Mouse (Mus musculus): ENCODE measurements around the gene Smcr8. TPM values are rescaled to one million over a fixed set of nuclear protein-coding genes. Genes with fewer than 3 reads are reported as not detected.

The Smcr8 gene
- total RNA-seq (2014; fragmentation: Nextera tagmentation) (29.0 and 36.9 TPM in 2 replicates), total RNA-seq (2017) (14.1 and 14.8 TPM in 2 replicates)

DNA sequence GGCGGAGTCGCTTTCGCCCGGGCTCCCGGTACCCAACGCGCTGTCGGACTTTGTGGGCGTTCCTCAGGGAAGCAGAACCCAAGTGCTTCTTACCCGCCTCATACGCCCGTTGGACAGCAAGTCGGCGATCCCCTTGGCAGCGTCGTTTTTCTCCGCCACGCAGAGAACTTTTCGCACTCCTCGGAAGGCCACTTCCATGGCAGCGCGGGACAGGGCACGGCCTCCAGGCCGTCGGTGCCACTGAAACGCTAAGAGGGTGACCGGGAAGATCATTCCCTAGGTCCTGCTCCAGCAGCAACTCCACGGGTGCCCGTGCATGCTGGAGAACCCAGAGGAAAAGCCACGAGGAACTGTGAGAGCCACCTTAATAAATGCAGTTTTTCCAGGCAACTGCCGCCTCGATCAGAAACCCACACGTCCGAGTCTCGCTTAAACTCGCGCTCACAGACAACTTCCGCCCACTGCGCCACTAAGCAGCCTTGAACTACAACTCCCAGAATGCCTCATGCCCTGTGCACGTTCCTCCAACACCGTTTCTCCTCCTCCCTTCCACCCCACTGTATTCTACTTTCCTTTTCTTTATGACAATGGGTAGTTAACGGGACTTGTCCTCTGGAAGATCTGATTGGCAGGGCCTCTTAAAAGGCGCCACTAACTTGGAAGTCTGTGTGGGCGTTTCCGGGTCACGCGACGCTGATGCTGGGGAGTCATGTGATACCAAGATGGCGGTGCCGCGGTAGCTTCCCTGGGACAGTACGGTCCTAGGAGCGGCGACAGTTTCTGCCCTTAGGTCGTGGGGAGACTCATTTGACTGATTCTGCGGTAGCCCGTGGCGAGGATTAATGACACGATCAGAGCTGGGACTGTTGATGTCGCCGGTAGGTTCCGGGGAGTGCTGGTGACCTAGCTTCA, at the start of gene Smcr8, which contains the start of gene Top3a:
TSS of gene Smcr8 (plus strand) at position 696 of the 912 bp plus-strand sequence.
TSS of gene Top3a (minus strand) at position 537 of the 912 bp plus-strand sequence.
- peak; percentile 86 for ATAC-seq (replicated peaks; ENCODE audit: poor library complexity, severe bottlenecking)

DNA sequence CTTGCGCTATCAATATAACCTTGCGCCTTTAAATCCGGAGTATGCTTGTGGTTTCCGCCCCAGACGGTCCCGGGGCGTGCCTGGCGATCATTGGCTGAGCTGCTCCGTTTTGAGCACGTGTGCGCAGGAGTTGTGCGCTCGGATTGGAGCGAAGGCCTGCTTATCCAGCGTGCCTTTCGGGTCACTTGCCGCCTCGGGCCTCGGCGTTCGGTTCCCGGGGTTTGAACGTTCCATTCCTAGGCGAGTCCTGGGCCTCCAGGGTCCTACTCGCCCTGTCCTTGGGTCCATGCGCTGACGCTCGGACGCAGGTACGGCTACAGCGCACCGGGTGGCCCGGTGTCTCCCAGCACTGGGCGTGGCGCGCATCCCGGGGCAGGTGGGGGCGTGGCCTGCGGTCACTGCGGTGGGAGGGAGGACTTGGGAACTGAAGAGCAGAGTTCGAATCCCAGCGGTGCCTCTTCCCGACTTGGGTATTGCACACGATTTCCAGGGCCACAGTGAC, 49.0 kb upstream of the Smcr8 start, which contains the start of gene Mief2:
TSS of gene Mief2 (plus strand) at position 139 of the 502 bp plus-strand sequence.
- ATAC-seq (replicated peaks; ENCODE audit: poor library complexity, severe bottlenecking), result peak; percentile 83

DNA sequence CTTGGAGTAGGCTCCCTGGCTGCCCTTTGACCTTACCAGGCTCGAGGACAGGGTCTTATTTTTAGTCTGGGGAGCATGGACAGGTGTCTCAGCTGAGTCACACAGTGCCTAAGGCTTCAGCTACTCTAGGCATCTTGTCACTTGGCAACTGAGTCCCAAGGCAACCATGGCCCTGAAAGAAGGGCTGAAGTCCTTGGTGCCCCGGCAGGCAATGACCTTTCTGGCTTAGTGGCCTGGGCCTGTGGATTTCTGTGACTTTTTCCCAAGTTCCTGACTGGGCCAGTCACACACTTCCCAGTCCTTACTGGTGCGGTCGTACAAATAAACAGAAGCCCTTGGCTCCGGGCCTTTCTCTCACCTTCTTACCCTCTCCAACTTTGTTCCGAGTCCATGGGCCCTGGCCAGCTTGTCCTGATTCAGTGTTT, 48.1 kb upstream of the Smcr8 start:
- no peak for ATAC-seq (replicated peaks; ENCODE audit: poor library complexity, severe bottlenecking)

DNA sequence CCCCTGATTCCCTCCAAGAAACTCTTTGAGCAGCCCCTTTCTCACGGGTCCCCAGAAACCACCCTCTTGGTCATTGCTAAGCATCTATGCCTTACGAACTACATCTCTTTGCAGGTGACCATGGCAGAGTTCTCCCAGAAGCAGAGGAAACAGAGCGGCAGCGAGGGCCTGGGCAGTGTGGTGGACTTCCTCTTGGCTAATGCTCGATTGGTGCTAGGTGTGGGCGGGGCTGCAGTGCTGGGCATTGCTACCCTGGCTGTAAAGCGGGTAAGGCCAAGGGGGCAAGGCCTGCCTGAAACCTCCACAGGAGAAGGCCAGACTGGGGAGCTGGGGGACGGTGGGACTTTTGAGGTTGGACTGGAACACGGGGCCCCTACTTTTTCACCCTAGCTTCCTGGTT, 47.2 kb upstream of the Smcr8 start:
- no peak for ATAC-seq (replicated peaks; ENCODE audit: poor library complexity, severe bottlenecking)

DNA sequence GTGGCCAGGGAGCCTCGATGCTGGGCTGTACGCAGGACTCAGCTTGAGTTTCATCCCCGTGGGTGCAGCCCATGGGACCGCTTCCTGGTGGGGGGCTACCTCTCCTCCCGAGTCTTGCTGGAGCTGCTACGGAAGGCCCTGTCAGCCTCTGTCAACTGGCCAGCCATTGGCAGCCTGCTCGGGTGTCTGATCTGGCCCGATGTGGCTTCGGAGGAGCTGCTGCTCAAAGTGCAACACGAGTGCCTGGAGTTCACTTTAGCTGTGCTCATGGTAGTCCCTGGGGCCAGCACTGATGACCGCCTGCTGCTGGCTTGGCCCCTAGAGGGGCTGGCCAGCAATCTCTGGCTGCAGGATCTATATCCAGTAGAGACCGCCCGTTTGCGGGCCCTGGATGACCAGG, 46.1 kb upstream of the Smcr8 start:
- no peak for ATAC-seq (replicated peaks; ENCODE audit: poor library complexity, severe bottlenecking)

DNA sequence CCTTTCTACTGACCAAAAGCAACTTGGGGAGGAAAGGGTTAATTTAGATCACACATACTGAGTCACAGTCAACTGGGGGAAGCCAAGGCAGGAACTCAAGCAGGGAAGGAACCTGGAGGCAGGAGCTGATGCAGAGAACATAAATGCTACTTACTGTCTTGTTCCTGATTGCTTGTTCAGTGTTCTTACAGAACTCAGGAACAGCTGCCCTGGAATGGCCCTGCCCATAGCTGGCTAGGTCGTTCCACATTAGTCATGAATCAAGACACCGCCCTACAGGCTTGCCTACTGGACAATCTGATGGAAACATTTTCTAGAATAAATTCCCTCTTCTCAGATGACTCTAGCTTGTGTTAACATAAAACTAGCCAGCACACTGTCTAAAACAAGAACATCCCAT, 43.1 kb upstream of the Smcr8 start:
- ATAC-seq (replicated peaks; ENCODE audit: poor library complexity, severe bottlenecking), result no peak

DNA sequence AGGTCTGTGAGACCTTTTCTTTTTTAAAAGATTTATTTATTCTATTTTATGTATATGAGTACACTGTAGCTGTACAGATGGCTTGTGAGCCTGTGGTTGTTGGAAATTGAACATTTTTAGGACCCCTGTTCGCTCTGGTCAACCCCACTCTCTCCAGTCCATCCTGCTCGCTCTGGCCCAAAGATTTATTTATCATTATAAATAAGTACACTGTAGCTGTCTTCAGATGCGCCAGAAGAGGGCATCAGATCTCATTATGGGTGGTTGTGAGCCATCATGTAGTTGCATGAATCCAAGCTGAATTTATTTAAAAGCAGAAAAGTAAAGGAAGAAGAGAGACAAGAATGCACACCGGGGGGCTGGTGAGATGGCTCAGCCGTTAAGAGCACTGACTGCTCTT, 42.1 kb upstream of the Smcr8 start:
- ATAC-seq (replicated peaks; ENCODE audit: poor library complexity, severe bottlenecking), result no peak

DNA sequence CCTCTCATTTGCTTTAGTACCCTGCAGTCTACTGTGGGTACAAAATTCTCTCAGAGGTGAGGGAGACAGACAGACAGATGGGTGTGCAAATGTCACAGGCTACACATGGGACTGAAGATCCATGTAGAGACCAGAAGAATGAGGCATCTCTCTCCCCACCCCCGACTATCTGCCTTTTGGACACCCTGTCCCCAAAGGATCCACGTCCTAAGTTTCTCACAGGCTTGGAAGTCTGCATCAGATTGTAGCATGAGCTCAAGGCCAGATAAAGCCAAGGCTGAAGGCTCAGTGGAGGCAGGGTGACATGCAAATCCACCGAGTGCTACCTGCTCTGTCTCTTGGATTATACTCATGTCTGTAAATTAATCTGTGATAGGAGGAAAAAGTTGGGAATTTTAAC, 40.8 kb upstream of the Smcr8 start:
- no peak for ATAC-seq (replicated peaks; ENCODE audit: poor library complexity, severe bottlenecking)

DNA sequence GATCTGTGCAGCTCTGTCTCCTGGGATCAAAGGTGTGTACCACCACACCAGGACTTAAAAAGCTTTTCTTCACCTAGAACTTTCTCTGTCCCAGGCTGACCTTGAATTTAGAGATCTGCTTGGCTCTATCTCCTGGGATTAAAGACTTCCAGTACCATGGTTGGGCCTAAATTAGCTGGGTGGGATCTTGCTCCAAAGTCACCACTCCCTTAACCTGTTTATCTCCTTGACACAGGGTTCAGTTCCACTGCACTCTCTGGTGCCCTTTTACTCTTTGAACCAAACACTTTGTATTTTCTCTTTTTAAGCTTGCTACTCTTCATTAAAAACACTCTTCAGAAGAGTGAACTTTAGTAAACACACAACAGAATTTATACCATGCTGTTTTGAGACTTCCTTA, 39.9 kb upstream of the Smcr8 start:
- ATAC-seq (replicated peaks; ENCODE audit: poor library complexity, severe bottlenecking), result no peak

DNA sequence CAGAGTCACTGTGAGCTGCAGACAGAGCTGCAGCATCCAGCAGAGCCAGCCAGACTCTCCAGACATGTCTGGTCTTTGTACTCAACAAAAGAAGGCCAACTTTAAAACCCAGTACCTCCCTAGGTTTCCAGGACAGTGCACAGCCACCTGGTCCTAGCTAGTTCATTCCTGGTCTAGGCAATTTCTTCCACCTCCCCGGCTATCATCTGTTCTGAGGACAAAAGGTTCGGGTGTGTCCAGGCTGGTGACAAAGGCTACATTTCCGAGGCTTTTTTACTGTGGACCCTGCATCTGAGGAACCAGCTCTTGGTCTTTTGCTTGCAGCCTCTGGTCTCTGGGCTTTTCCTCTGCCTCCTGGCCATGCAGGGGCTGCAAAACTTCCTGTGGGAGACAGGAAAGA, 37.0 kb upstream of the Smcr8 start:
- no peak for ATAC-seq (replicated peaks; ENCODE audit: poor library complexity, severe bottlenecking)

DNA sequence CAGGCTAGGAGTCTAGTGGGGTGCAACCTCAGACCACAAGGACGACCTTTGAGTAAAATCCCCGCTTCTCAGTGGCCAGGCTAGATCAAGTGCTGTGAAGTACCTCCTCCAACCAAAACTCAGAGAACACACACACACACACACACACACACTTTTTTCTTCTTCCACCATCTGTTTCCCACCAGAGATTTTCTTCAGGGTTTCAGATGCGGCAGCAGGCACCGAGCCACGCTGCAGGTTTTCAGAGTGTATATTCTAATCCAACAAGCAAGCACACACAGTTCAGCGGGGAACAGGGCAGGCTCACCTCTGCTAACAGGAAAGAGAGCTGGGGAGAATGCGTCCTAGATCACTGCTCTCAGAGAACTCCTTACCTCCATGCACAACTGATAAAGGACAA, 21.8 kb upstream of the Smcr8 start:
- ATAC-seq (replicated peaks; ENCODE audit: poor library complexity, severe bottlenecking), result no peak

DNA sequence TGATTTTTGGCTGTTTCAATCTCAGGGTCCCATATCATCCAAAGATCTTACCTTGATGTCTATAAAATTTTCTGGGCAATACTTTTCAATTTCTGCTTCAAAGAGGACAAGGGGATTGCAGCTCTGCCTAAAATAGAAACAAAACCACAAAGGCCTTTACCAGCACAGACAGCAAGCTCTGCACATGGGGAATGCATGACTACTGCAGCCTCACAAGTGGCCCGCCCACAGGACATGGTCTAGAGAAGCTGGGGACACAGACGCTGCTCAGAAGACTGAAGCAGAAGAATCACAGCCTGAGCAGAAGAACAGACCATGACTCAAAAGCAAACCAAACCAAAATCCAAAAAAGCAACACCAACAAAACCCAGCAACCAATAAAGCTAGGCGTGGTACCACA, 15.6 kb upstream of the Smcr8 start:
- ATAC-seq (replicated peaks; ENCODE audit: poor library complexity, severe bottlenecking), result no peak

DNA sequence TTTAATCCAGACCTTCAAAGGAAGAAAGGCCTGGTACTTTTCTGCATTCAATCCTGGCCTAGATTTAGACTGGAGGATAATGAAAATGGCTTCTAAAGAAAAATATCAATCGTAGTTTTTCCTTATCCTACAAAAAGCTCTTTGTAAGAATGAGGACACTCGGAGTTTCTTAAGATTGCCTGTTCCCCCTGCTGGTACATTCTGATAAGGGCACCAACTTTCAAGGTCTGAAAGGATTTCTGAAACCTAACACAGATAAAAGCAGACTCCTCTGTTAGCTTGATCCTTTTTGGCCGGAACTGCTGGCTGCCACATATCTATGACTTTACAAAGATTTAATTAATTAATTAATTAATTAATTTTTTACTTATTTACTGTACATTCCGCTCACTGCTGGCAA, 10.4 kb upstream of the Smcr8 start:
- ATAC-seq (replicated peaks; ENCODE audit: poor library complexity, severe bottlenecking), result no peak

DNA sequence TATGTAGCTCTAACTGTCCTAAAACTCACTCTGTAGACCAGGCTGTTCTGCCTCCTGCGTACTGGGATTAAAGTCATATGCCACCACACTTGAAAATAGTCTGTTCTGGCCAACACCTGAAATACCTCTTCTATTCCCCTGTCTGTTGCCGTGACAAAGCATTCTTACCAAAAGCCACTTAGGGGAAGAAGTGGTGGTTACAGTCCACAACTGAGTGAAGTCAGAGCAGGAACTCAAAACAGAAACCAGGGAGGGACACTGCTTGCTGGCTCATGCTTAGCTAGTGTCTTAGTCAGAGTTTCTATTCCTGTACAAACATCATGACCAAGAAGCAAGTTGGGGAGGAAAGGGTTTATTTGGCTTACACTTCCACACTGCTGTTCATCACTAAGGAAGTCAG, 8.0 kb upstream of the Smcr8 start:
- ATAC-seq (replicated peaks; ENCODE audit: poor library complexity, severe bottlenecking), result peak; percentile 99

DNA sequence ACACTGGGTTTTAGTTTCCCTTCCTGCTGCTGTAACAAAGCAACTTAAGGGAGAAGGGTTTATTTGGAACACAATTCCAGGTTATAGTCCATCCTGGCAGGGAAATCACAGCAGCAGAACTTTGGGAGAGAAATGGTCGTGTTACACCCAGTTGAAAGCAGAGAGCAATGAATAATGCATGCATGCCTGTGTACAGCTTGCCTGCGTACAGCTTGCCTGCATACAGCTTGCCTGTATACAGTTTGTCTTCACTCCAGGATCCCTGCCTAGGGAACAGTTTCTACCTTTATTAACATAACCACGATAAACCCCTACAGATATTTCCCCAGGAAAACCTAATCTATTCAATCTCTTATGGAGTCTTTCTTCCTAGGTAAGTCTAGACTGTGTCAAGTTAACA, 6.5 kb upstream of the Smcr8 start:
- no peak for ATAC-seq (replicated peaks; ENCODE audit: poor library complexity, severe bottlenecking)

DNA sequence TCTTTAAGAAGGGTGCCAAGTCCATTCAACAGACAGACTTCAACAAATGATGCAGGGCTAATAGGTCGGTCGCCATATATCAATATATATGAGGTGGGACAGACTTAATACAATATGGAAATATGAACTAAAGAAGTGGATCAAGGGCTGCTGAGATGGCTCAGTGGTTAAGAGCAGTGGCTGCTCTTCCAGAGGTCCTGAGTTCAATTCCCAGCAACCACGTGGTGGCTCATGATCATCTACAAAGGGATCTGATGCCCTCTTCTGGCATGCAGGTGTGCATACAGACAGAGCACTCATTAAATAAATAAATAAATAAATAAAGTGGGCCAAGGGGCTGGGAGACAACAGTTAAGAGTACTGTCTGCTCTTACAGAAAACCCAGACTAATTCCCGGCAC, 5.2 kb upstream of the Smcr8 start:
- ATAC-seq (replicated peaks; ENCODE audit: poor library complexity, severe bottlenecking), result no peak

DNA sequence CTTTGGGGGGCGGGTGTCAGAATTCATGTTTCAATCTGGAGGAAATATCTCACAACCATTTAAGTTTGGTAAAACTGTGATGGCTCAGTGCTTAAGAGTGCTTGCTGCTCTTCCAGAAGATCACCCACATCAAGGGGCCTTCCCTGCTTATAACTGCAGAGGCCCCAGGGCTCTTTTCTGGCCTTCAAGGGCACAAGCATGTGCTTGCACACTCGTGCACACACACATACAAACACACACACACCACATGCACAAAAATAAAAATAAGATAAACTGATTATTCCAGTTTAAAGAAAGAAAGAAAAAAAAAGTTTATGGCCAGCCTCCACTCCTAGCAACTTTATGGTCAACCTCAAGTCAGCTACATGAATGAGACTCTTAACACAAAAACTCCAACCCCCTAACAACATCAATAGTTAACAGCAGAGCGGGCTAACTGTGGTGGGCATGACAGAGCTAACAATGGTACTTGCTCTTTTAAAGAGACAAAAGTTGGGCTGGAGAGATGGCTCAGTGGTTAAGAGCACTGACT, 3.1 kb upstream of the Smcr8 start:
- no peak for ATAC-seq (replicated peaks; ENCODE audit: poor library complexity, severe bottlenecking)

DNA sequence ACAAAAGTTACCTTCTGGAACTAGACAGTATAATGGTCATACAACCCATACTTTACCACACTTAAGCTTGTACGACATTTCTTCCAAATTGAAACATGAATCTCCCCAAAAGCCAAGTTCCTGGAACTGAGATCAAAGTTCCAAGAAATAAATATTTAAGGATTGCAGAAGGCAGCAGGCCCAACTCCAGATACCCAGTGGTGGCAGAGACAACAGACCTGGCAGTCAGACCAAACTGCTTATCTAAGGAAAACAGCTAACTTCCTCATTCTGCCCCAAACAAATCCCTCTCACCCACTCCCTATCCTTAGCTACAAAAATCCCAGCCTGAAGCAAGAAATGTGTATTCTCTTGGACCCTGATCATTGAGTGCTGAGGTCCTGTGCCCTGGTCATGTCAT, 2.5 kb upstream of the Smcr8 start:
- ATAC-seq (replicated peaks; ENCODE audit: poor library complexity, severe bottlenecking), result no peak

DNA sequence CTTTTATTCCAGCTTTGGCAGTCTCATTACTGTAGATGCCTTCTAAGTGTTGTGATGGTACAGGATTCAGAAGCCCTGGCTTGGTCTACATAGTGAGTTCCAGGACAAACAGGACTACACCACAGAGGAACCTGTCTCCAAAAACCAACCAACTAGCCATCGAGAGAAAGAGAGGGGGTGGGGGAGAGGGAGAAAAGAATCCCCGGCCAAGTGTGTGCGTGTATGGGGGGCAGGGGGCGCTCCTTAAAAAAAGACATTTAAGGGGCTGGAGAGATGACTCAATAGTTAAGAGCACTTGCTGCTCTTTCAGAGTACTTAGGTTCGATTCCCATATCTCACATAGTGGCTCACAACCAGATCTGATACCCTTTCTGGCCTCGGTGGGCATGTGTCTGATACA, 1.7 kb upstream of the Smcr8 start:
- no peak for ATAC-seq (replicated peaks; ENCODE audit: poor library complexity, severe bottlenecking)

DNA sequence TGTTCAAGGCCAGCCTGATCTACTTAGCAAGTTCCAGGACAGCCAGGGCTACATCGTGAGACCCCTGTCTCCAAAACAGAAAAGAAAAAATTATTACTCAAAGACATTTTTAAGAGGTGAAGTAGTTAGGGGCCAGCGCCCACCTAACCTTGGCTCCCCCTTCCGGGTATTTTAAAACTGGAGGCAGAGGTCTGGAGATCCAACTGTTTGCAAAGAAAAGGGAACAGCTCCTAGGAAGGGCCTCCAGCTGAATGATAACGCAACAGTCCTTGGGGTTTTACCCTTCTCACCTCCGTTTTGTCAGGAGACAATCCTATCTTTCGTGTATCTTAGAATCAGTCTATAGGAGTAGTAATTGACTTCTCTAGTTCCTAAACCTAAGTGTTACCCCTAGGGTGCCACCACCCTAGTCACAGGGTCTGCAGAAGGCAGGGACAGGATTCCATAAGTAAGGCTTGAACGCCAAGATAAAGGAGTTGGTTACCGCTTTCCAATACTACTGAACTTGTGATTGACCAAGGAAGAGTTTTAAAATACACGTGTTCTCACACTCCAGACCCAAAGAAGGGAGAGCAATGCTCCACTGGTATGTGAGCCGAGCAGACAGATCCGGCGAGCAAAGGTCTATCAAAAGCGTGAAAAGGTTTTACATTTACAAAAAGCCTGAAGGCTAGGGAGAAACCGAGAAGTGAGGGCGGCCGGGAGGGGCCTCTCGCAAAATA, 1.1 kb upstream of the Smcr8 start:
- no peak for ATAC-seq (replicated peaks; ENCODE audit: poor library complexity, severe bottlenecking)

DNA sequence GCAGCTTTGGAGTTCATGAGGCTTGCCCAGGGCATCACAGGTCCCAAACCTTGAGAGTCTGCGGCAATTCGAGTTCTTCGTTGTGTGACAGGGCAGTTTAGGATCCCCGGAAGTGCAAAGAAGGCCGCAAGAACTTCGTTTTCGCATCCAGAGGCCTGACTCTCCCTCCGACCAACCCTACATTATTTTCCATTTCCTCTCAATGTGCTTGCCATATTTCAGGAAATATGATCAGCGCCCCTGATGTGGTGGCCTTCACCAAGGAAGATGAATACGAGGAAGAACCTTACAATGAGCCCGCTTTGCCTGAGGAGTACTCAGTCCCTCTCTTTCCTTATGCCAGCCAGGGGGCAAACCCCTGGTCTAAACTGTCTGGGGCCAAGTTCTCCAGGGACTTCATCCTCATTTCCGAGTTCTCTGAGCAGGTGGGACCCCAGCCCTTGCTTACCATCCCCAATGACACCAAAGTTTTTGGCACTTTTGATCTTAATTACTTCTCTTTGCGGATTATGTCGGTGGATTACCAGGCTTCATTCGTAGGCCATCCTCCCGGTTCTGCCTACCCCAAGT, 562 bp downstream of the Smcr8 start:
- ATAC-seq (replicated peaks; ENCODE audit: poor library complexity, severe bottlenecking), result no peak
